Mouse (Mus musculus) ES-E14 (cell line): ENCODE data around the gene Ifitm5. TPM values are rescaled to one million over a fixed set of nuclear protein-coding genes. Genes with fewer than 3 reads are reported as not detected.

Experiments used
- DNase-seq: peaks from one replicate; pipeline ENCODE4 v3.0.0-alpha.2; 2013; ENCODE audit warnings: low read depth, low spot score
- H3K27ac ChIP-seq: 2 replicates; pipeline ENCODE4 v1.5.1; 2012; ENCODE audit warnings: low read depth, mild to moderate bottlenecking, low read length, moderate library complexity, mixed read lengths; ENCODE audit not compliant: poor library complexity, insufficient read depth, severe bottlenecking
- H3K36me3 ChIP-seq: 2 replicates; pipeline ENCODE4 v1.6.1; 2012; ENCODE audit warnings: mild to moderate bottlenecking, low read length, moderate library complexity, mixed read lengths; ENCODE audit not compliant: control insufficient read depth, poor library complexity, insufficient read depth, severe bottlenecking
- H3K4me1 ChIP-seq, 2 experiments: fragments of 150-350 bp in 1 of 2; sonication (generic) in 1 of 2; 2 replicates each; pipeline ENCODE4 v1.6.1; 2012; ENCODE audit warnings: low read length in 2 of 2, mild to moderate bottlenecking in 1 of 2, mixed read lengths in 1 of 2; ENCODE audit not compliant: control insufficient read depth in 2 of 2, insufficient read depth in 2 of 2, poor library complexity in 1 of 2
- H3K4me3 ChIP-seq, 2 experiments: fragments of 150-350 bp in 1 of 2; sonication (generic) in 1 of 2; 2 replicates each; pipeline ENCODE4 v1.5.1; 2012; ENCODE audit warnings: low read length in 2 of 2, low read depth in 1 of 2, mild to moderate bottlenecking in 1 of 2, mixed read lengths in 1 of 2; ENCODE audit not compliant: insufficient read depth in 1 of 2, poor library complexity in 1 of 2, severe bottlenecking in 1 of 2
- H3K9ac ChIP-seq: 2 replicates; pipeline ENCODE4 v1.6.1; 2012; ENCODE audit warnings: low read depth, mild to moderate bottlenecking, low read length, mixed read lengths; ENCODE audit not compliant: poor library complexity, insufficient read depth, severe bottlenecking
- H3K9me3 ChIP-seq: fragments of 150-350 bp; sonication (generic); 2 replicates; pipeline ENCODE4 v1.6.1; 2012; ENCODE audit warnings: low read depth, mild to moderate bottlenecking, low read length; ENCODE audit not compliant: control insufficient read depth, insufficient read depth
- CHD2 ChIP-seq: IDR thresholded peaks from 2 replicates; pipeline ENCODE4 v1.6.1; 2014; ENCODE audit warnings: mild to moderate bottlenecking, low read depth, low read length, inconsistent platforms
- HCFC1 ChIP-seq: IDR thresholded peaks from 2 replicates; pipeline ENCODE4 v1.6.1; 2012; ENCODE audit warnings: low read length, inconsistent platforms, borderline replicate concordance; ENCODE audit not compliant: insufficient read depth
- MAFK ChIP-seq: IDR thresholded peaks from 2 replicates; pipeline ENCODE4 v1.6.1; 2014; ENCODE audit warnings: mild to moderate bottlenecking, low read depth, low read length, inconsistent platforms; ENCODE audit not compliant: insufficient read depth
- ZC3H11A ChIP-seq: IDR thresholded peaks from 2 replicates; pipeline ENCODE4 v1.6.1; 2012; ENCODE audit warnings: low read depth, mild to moderate bottlenecking, inconsistent platforms, low read length, borderline replicate concordance
- ZNF384 ChIP-seq: IDR thresholded peaks from 2 replicates; pipeline ENCODE4 v1.6.1; 2012; ENCODE audit warnings: low read depth, low read length, inconsistent platforms
- in situ Hi-C, 2 experiments: fragments of 600-800 bp; cut with MboI; formaldehyde crosslinking; loops; one replicate each; pipeline ENCODE4 v1.15.1; 2025; ENCODE audit warnings: low sequenced_read_pairs in 2 of 2, inconsistent platforms in 1 of 2; ENCODE audit not compliant: unreplicated experiment in 2 of 2
- total RNA-seq: library from RNA; depleted of rRNA; stranded (reverse); fragments of 300-350 nt; gene quantifications from 2 replicates; pipeline ENCODE4 v1.2.3, GENCODE M21; 2012

Gene Ifitm5
- total RNA-seq, 1 experiment, result 7.7 TPM

- Histone ChIP-seq H3K4me1 (peaks cover 7 to 33% of the 10 kb centered on the region in 2 experiments), H3K27ac (no peak overlapping the region; the same call in 1 of the 2 replicates), H3K36me3 (no peaks in the 10 kb centered on the region), H3K9ac (peak overlapping the region; percentile 36; the same call in 1 of the 2 replicates), H3K9me3 (no peaks in the 10 kb centered on the region), H3K4me3 (no peak overlapping the region)
- TF ChIP-seq ZNF384 (no peak), MAFK (no peak), HCFC1 (no peak), CHD2 (no peak), ZC3H11A (no peak)
- DNase-seq, result no peak
- in situ Hi-C loops, result no loop called here
Measured at GRCm38 (mm10) chr7:140990622-140991021, 40.5 kb upstream of the Ifitm5 start.

- peaks cover 7 to 33% of the 10 kb centered on the region in 2 experiments for H3K4me1 ChIP-seq
- no peak overlapping the region; the same call in 1 of the 2 replicates for H3K27ac ChIP-seq
- no peaks in the 10 kb centered on the region for H3K36me3 ChIP-seq
- in situ Hi-C loops, result no loop called here
- 0 out of 2 replicates have a peak overlapping the region, but pooled peaks have one; percentile 9 for H3K9ac ChIP-seq
- no peaks in the 10 kb centered on the region for H3K9me3 ChIP-seq
- H3K4me3 ChIP-seq, result no peak overlapping the region; a peak in 1 of 4 replicates
- no peak for TF ChIP-seq ZC3H11A
- TF ChIP-seq HCFC1, result no peak
- no peak for TF ChIP-seq MAFK
- no peak for TF ChIP-seq ZNF384
- no peak for TF ChIP-seq CHD2
- DNase-seq, result no peak
Measured at GRCm38 (mm10) chr7:140990185-140990584, 40.1 kb upstream of the Ifitm5 start.

- no peak overlapping the region for H3K9ac ChIP-seq
- no peaks in the 10 kb centered on the region for H3K36me3 ChIP-seq
- no peaks in the 10 kb centered on the region for H3K9me3 ChIP-seq
- in situ Hi-C loops, result no loop called here
- 0 out of 2 replicates have a peak overlapping the region, but pooled peaks have one; percentile 16 for H3K27ac ChIP-seq
- DNase-seq, result no peak
- peaks cover 7 to 33% of the 10 kb centered on the region in 2 experiments for H3K4me1 ChIP-seq
- H3K4me3 ChIP-seq, result no peak overlapping the region
- no peak for TF ChIP-seq HCFC1
- no peak for TF ChIP-seq ZNF384
- TF ChIP-seq MAFK, result no peak
- TF ChIP-seq CHD2, result no peak
- TF ChIP-seq ZC3H11A, result no peak
Measured at GRCm38 (mm10) chr7:140989022-140989421, 38.9 kb upstream of the Ifitm5 start.

GRCm38 (mm10) chr7:140987182-140988138, 37.4 kb upstream of the Ifitm5 start:
- Histone ChIP-seq H3K9me3 (no peaks in the 10 kb centered on the region), H3K27ac (no peak overlapping the region), H3K36me3 (no peaks in the 10 kb centered on the region), H3K4me1 (peaks cover 7 to 37% of the 10 kb centered on the region in 2 experiments), H3K9ac (no peak overlapping the region), H3K4me3 (no peak overlapping the region)
- no peak for DNase-seq
- no peak for TF ChIP-seq MAFK
- TF ChIP-seq ZNF384, result no peak
- no peak for TF ChIP-seq ZC3H11A
- TF ChIP-seq HCFC1, result no peak
- no peak for TF ChIP-seq CHD2
- in situ Hi-C loops, result no loop called here
